18 mouse cellular contexts compared by ENCODE assay signal in genomic region chr17:67723175-67724067, GRCm38 (mm10). TPM values are rescaled to one million over a fixed set of nuclear protein-coding genes. Genes with fewer than 3 reads are reported as not detected.
DNase-seq lines count a peak whose midpoint lies in the region; ATAC-seq and TF ChIP-seq lines count a peak whose summit lies in the region.
"Had no signal": no experiment of that assay in that cellular context is flagged by ENCODE, and none has a peak within 500 bp of the region (broad histone marks: within the 10 kb centered on the region; RNA-seq: fewer than 3 reads in every experiment).

No protein-coding gene starts in this region.

- TF ChIP-seq POLR2A in lung, adult 2 months (IDR thresholded peaks at IDR 0.05; ENCODE audit: borderline replicate concordance, extremely low read depth, low read depth, low read length) = no peak

- ATAC-seq in forebrain, embryonic 15.5 days (replicated peaks) = peak; percentile 69
- no peak for ATAC-seq in forebrain, embryonic 11.5 days (replicated peaks; ENCODE audit: low FRiP score)
- peak; percentile 84 for ATAC-seq in lung, embryonic 16.5 days (ENCODE audit: low read depth)
- 0 out of 2 replicates have a peak, but pooled peaks have one; percentile 43 for ATAC-seq in neural tube, embryonic 15.5 days (ENCODE audit: low FRiP score)
- no peak for ATAC-seq in megakaryocyte-erythroid progenitor cell, adult 5-6 weeks (replicated peaks; ENCODE audit: low FRiP score, low TSS enrichment, poor library complexity, severe bottlenecking)
- ATAC-seq: intestine, postnatal 0 days had no signal

- DNase-seq in forebrain, embryonic 11.5 days (ENCODE audit: low spot score) = no peak
- DNase-seq in lung, adult 2 months = no peak
- peak; percentile 36 for DNase-seq in brain, embryonic 18.5 days (ENCODE audit: low read depth, low spot score)
- no peak for DNase-seq in spleen, postnatal 14 days (ENCODE audit: low spot score in 2 of 2)
- DNase-seq: adrenal gland, postnatal 10 days; B cell, adult 2 months; cerebellum, adult 2 months; heart, adult 11 months; heart, postnatal 36 days had no signal

- H3K4me3 ChIP-seq in forebrain, embryonic 15.5 days = no peak overlapping the region
- H3K4me3 ChIP-seq in forebrain, embryonic 11.5 days (ENCODE audit: low read depth, low read length) = no peak overlapping the region
- H3K4me3 ChIP-seq in lung, embryonic 16.5 days (ENCODE audit: low read length) = no peak overlapping the region
- H3K4me3 ChIP-seq in lung, adult 2 months (replicated peaks; ENCODE audit: extremely low read depth, low read depth, low read length) = no peak overlapping the region
- no peak overlapping the region for H3K4me3 ChIP-seq in neural tube, embryonic 15.5 days (replicated peaks)
- H3K4me3 ChIP-seq: embryonic facial prominence, embryonic 13.5 days; heart, embryonic 13.5 days; limb, embryonic 13.5 days had no signal

- peaks cover 19% of the 10 kb centered on the region for H3K4me1 ChIP-seq in forebrain, embryonic 15.5 days
- H3K4me1 ChIP-seq in forebrain, embryonic 11.5 days (replicated peaks; ENCODE audit: control insufficient read depth, insufficient read depth, low read length) = peaks cover 6% of the 10 kb centered on the region; the same call in 1 of the 2 replicates
- peaks cover 3% of the 10 kb centered on the region for H3K4me1 ChIP-seq in lung, embryonic 16.5 days (replicated peaks; ENCODE audit: control insufficient read depth, insufficient read depth, low read length)
- H3K4me1 ChIP-seq in lung, adult 2 months (ENCODE audit: control insufficient read depth, insufficient read depth, low read length) = no peaks in the 10 kb centered on the region
- H3K4me1 ChIP-seq in neural tube, embryonic 15.5 days = peaks cover 21% of the 10 kb centered on the region; the same call in 1 of the 2 replicates
- H3K4me1 ChIP-seq: heart, embryonic 13.5 days had no signal

- H3K27ac ChIP-seq in forebrain, embryonic 15.5 days (replicated peaks) = peak overlapping the region; percentile 66
- H3K27ac ChIP-seq in forebrain, embryonic 11.5 days (ENCODE audit: low read depth, low read length) = no peak overlapping the region
- H3K27ac ChIP-seq in lung, embryonic 16.5 days (ENCODE audit: low read length) = peak overlapping the region; percentile 2; the same call in 1 of the 2 replicates
- H3K27ac ChIP-seq in neural tube, embryonic 15.5 days (replicated peaks) = peak overlapping the region; percentile 42
- H3K27ac ChIP-seq: embryonic facial prominence, embryonic 13.5 days; heart, embryonic 13.5 days; limb, embryonic 13.5 days; liver, embryonic 14.5 days had no signal

- H3K4me2 ChIP-seq in forebrain, embryonic 15.5 days (replicated peaks) = no peak overlapping the region
- no peak overlapping the region for H3K4me2 ChIP-seq in forebrain, embryonic 11.5 days (ENCODE audit: low read depth, low read length, severe bottlenecking)
- H3K4me2 ChIP-seq in lung, embryonic 16.5 days (ENCODE audit: low read depth, low read length) = no peak overlapping the region
- no peak overlapping the region for H3K4me2 ChIP-seq in neural tube, embryonic 15.5 days
- H3K4me2 ChIP-seq: embryonic facial prominence, embryonic 13.5 days; heart, embryonic 13.5 days; limb, embryonic 13.5 days had no signal

- WGBS in forebrain, embryonic 15.5 days = 44% methylated on average over 14 of the region's 14 CpGs
- 77% methylated on average over 14 of the region's 14 CpGs for WGBS in forebrain, embryonic 11.5 days
- WGBS in lung, embryonic 16.5 days = 49% methylated on average over 14 of the region's 14 CpGs
- 71% methylated on average over 14 of the region's 14 CpGs for WGBS in lung, adult 2 months
- 59% methylated on average over 14 of the region's 14 CpGs for WGBS in neural tube, embryonic 15.5 days

- no peaks in the 10 kb centered on the region for H3K27me3 ChIP-seq in forebrain, embryonic 15.5 days
- no peaks in the 10 kb centered on the region for H3K27me3 ChIP-seq in forebrain, embryonic 11.5 days (ENCODE audit: control insufficient read depth, insufficient read depth, low read length)
- no peaks in the 10 kb centered on the region for H3K27me3 ChIP-seq in lung, embryonic 16.5 days (ENCODE audit: control insufficient read depth, insufficient read depth, low read depth, low read length)
- no peaks in the 10 kb centered on the region for H3K27me3 ChIP-seq in neural tube, embryonic 15.5 days (replicated peaks)
- H3K27me3 ChIP-seq: embryonic facial prominence, embryonic 13.5 days; heart, embryonic 13.5 days; limb, embryonic 13.5 days had no signal

- no peaks in the 10 kb centered on the region for H3K9me3 ChIP-seq in forebrain, embryonic 15.5 days
- H3K9me3 ChIP-seq in forebrain, embryonic 11.5 days (ENCODE audit: control insufficient read depth, low read length) = no peaks in the 10 kb centered on the region
- H3K9me3 ChIP-seq in lung, embryonic 16.5 days (ENCODE audit: control insufficient read depth, low read length) = no peaks in the 10 kb centered on the region
- no peaks in the 10 kb centered on the region for H3K9me3 ChIP-seq in neural tube, embryonic 15.5 days (replicated peaks)
- H3K9me3 ChIP-seq: embryonic facial prominence, embryonic 13.5 days; heart, embryonic 13.5 days; limb, embryonic 13.5 days had no signal

- no peak for TF ChIP-seq CTCF in lung, adult 2 months (IDR thresholded peaks at IDR 0.05; ENCODE audit: insufficient read depth, low read length)

- no peak overlapping the region for H3K9ac ChIP-seq in forebrain, embryonic 15.5 days (replicated peaks)
- H3K9ac ChIP-seq in forebrain, embryonic 11.5 days (ENCODE audit: low read length) = no peak overlapping the region
- H3K9ac ChIP-seq in lung, embryonic 16.5 days (ENCODE audit: low read length) = no peak overlapping the region
- no peak overlapping the region for H3K9ac ChIP-seq in neural tube, embryonic 15.5 days (replicated peaks)
- H3K9ac ChIP-seq: embryonic facial prominence, embryonic 13.5 days; heart, embryonic 13.5 days; limb, embryonic 13.5 days; liver, embryonic 14.5 days had no signal

- no peaks in the 10 kb centered on the region for H3K36me3 ChIP-seq in forebrain, embryonic 15.5 days
- H3K36me3 ChIP-seq in forebrain, embryonic 11.5 days (ENCODE audit: control insufficient read depth, insufficient read depth, low read length) = no peaks in the 10 kb centered on the region; the same call in 1 of the 2 replicates
- no peaks in the 10 kb centered on the region for H3K36me3 ChIP-seq in lung, embryonic 16.5 days (ENCODE audit: control insufficient read depth, insufficient read depth, low read length)
- no peaks in the 10 kb centered on the region for H3K36me3 ChIP-seq in neural tube, embryonic 15.5 days
- H3K36me3 ChIP-seq: embryonic facial prominence, embryonic 13.5 days; heart, embryonic 13.5 days; limb, embryonic 13.5 days had no signal

RNA-seq across cellular contexts. Expression of gene Lama1, which starts 26.4 kb away (rescaled TPM):
- polyA plus RNA-seq in forebrain, embryonic 15.5 days (2015; fragmentation: Nextera tagmentation; extraction: Ambion mirVana) = 3.5 and 5.0 TPM in 2 replicates
- polyA plus RNA-seq in forebrain, embryonic 11.5 days (2014; fragmentation: Nextera tagmentation; extraction: Ambion mirVana) = 28.5 and 31.5 TPM in 2 replicates
- polyA plus RNA-seq in lung, embryonic 16.5 days (2015; fragmentation: Nextera tagmentation; extraction: Ambion mirVana) = 2.2 and 2.4 TPM in 2 replicates
- 0.17 and 0.63 TPM in 2 replicates for polyA plus RNA-seq in lung, adult 2 months (2012; rRNA removed)
- 9.2 and 10.1 TPM in 2 replicates for polyA plus RNA-seq in neural tube, embryonic 15.5 days (2015; fragmentation: Nextera tagmentation; extraction: Ambion mirVana)
- not detected in 2 replicates for total RNA-seq in megakaryocyte-erythroid progenitor cell, adult 5-6 weeks (2014; fragmentation: Nextera tagmentation)
- total RNA-seq in megakaryocyte-erythroid progenitor cell, adult 5-6 weeks (2017) = not detected in 2 replicates

Comparison
In these comparisons a context has a peak if more than half of its experiments do, and no peak if none do; other contexts are left out.
1. ATAC-seq: peak in forebrain, embryonic 15.5 days (single experiment), lung, embryonic 16.5 days (single experiment) and neural tube, embryonic 15.5 days (single experiment); none in forebrain, embryonic 11.5 days (single experiment) and megakaryocyte-erythroid progenitor cell, adult 5-6 weeks (single experiment).